Mouse (Mus musculus) heart, postnatal 25 days (tissue): Measurements from ENCODE around the gene Nab2. TPM values are rescaled to one million over a fixed set of nuclear protein-coding genes. Genes with fewer than 3 reads are reported as not detected.

Experiments used
- DNase-seq: peaks from one replicate; pipeline ENCODE4 v3.0.0; 2022; ENCODE audit warnings: low spot score
- intact Hi-C: fragments of 180-260 bp; cut with DNase I; formaldehyde crosslinking; loops from one replicate; pipeline ENCODE4 v1.15.1; 2025
- total RNA-seq, 2 experiments: library from RNA; stranded (reverse); gene quantifications; 2 replicates each; pipeline ENCODE4 v1.2.3; 2021

The Nab2 gene
- total RNA-seq, 2 experiments from 2014 or later = 5.6 to 7.0 TPM

- intact Hi-C loops = no loop called here
- DNase-seq = no peak
Measured at GRCm38 (mm10) chr10:127654970-127655579, 13.3 kb downstream of the Nab2 start.

GRCm38 (mm10) chr10:127652906-127653638 lies 15.3 kb downstream of the Nab2 start:
- no peak for DNase-seq
- intact Hi-C loops = no loop called here

- intact Hi-C loops = loop anchor here (2.0 kb wide), 1 partner anchor 15 kb away; no protein-coding TSS in a partner anchor
- DNase-seq = no peak
Measured at GRCm38 (mm10) chr10:127645791-127646190, 22.6 kb downstream of the Nab2 start.

- intact Hi-C loops = loop anchor here (2.0 to 5.0 kb wide), 3 partner anchors 17 to 294 kb away; partner anchors contain the start of gene Zbtb39
Measured at GRCm38 (mm10) chr10:127643553-127644238, 24.7 kb downstream of the Nab2 start.

GRCm38 (mm10) chr10:127642772-127643552 lies 25.4 kb downstream of the Nab2 start, which contains the start of gene Stat6:
Gene Stat6, plus strand, starts transcription at chr10:127642986.
- intact Hi-C loops = loop anchor here (5.0 kb wide), 2 partner anchors 94 to 294 kb away; partner anchors contain the start of gene Zbtb39
- DNase-seq = peak; percentile 78

More at GRCm38 (mm10) chr10:127643553-127644238, 24.7 kb downstream of the Nab2 start:
- DNase-seq = peak; percentile 76

- DNase-seq = peak; percentile 72
- intact Hi-C loops = loop anchor here (1.0 to 5.0 kb wide), 3 partner anchors 32 to 295 kb away; partner anchors contain the start of gene Zbtb39
Measured at GRCm38 (mm10) chr10:127641861-127642771, 26.3 kb downstream of the Nab2 start.

GRCm38 (mm10) chr10:127640421-127640820 lies 27.9 kb downstream of the Nab2 start:
- no peak for DNase-seq
- intact Hi-C loops = loop anchor here (5.0 kb wide), 2 partner anchors 97 to 297 kb away; partner anchors contain the start of gene Zbtb39

- no peak for DNase-seq
- intact Hi-C loops = no loop called here
Measured at GRCm38 (mm10) chr10:127632668-127633271, 35.6 kb downstream of the Nab2 start.

GRCm38 (mm10) chr10:127631261-127632214 lies 36.8 kb downstream of the Nab2 start:
- DNase-seq = peak; percentile 52
- intact Hi-C loops = no loop called here

GRCm38 (mm10) chr10:127626433-127626832 lies 41.9 kb downstream of the Nab2 start:
- no peak for DNase-seq
- intact Hi-C loops = no loop called here

- no peak for DNase-seq
- intact Hi-C loops = loop anchor here (2.0 kb wide), 1 partner anchor 55 kb away; no protein-coding TSS in a partner anchor
Measured at GRCm38 (mm10) chr10:127623439-127624216, 44.7 kb downstream of the Nab2 start.

- no peak for DNase-seq
- intact Hi-C loops = loop anchor here (2.0 kb wide), 1 partner anchor 54 kb away; no protein-coding TSS in a partner anchor
Measured at GRCm38 (mm10) chr10:127622661-127623060, 45.7 kb downstream of the Nab2 start.

GRCm38 (mm10) chr10:127622057-127622392 lies 46.3 kb downstream of the Nab2 start:
- peak; percentile 67 for DNase-seq
- intact Hi-C loops = loop anchor here (2.0 kb wide), 1 partner anchor 53 kb away; no protein-coding TSS in a partner anchor

GRCm38 (mm10) chr10:127621191-127622056 lies 46.9 kb downstream of the Nab2 start:
- intact Hi-C loops = loop anchor here (2.0 kb wide), 1 partner anchor 53 kb away; no protein-coding TSS in a partner anchor
- DNase-seq = peak; percentile 92
